Mouse (Mus musculus) CH12.LX (cell line): ENCODE data around the gene Muc13. TPM values are rescaled to one million over a fixed set of nuclear protein-coding genes. Genes with fewer than 3 reads are reported as not detected.

ENCODE experiments used
- DNase-seq: peaks from one replicate; pipeline ENCODE4 v3.0.0-alpha.2; 2013; ENCODE audit errors: extremely low read depth
- H3K27ac ChIP-seq: 2 replicates; pipeline ENCODE4 v1.5.1; 2012; ENCODE audit warnings: low read depth, mild to moderate bottlenecking, control low read depth, moderate library complexity; ENCODE audit not compliant: insufficient read depth
- H3K27me3 ChIP-seq: replicated peaks from 2 replicates; pipeline ENCODE3; 2012; ENCODE audit warnings: inconsistent platforms
- H3K36me3 ChIP-seq, 2 experiments: replicated peaks in 1 of 2; 2 replicates each; pipeline versions ENCODE3 to v1.6.1; 2012; ENCODE audit warnings: inconsistent platforms in 1 of 2, low read length in 1 of 2, mild to moderate bottlenecking in 1 of 2, mixed read lengths in 1 of 2, moderate library complexity in 1 of 2; ENCODE audit not compliant: control insufficient read depth in 1 of 2, insufficient read depth in 1 of 2
- H3K4me1 ChIP-seq, 2 experiments: 2 replicates each; pipeline ENCODE4 v1.6.1; 2012; ENCODE audit warnings: inconsistent platforms in 1 of 2, moderate library complexity in 1 of 2; ENCODE audit not compliant: insufficient read depth in 2 of 2, control insufficient read depth in 1 of 2
- H3K4me2 ChIP-seq: 2 replicates; pipeline ENCODE4 v1.6.1; 2012; ENCODE audit warnings: low read depth, mild to moderate bottlenecking, control low read depth; ENCODE audit not compliant: poor library complexity, insufficient read depth, severe bottlenecking
- H3K4me3 ChIP-seq, 3 experiments: fragments of 150-350 bp in 1 of 3; sonication (generic) in 1 of 3; replicated peaks in 1 of 3; 2 replicates each; pipeline versions ENCODE3 to v1.5.1; 2011 to 2012; ENCODE audit warnings: low read depth in 2 of 3, low read length in 2 of 3, mild to moderate bottlenecking in 2 of 3, moderate library complexity in 2 of 3, control low read depth in 1 of 3, improper control_type of control experiment in 1 of 3, inconsistent platforms in 1 of 3, mixed read lengths in 1 of 3; ENCODE audit not compliant: poor library complexity in 1 of 3
- H3K79me2 ChIP-seq: replicated peaks from 2 replicates; pipeline ENCODE4 v1.6.1; 2012; ENCODE audit warnings: mild to moderate bottlenecking, moderate library complexity; ENCODE audit not compliant: control insufficient read depth, poor library complexity, insufficient read depth, severe bottlenecking; ENCODE audit errors: extremely low read depth
- H3K9ac ChIP-seq: 2 replicates; pipeline ENCODE4 v1.6.1; 2012; ENCODE audit warnings: low read depth, mild to moderate bottlenecking, control low read depth, moderate library complexity; ENCODE audit not compliant: insufficient read depth
- H3K9me3 ChIP-seq: replicated peaks from 2 replicates; pipeline ENCODE3; 2012; ENCODE audit warnings: low read length, inconsistent platforms, mixed read lengths
- BHLHE40 ChIP-seq: IDR thresholded peaks from 2 replicates; pipeline ENCODE4 v1.6.1; 2011; ENCODE audit warnings: mild to moderate bottlenecking, low read depth, low read length, improper control_type of control experiment
- CHD1 ChIP-seq: IDR thresholded peaks from 2 replicates; pipeline ENCODE4 v1.6.1; 2012; ENCODE audit warnings: low read depth, low read length, improper control_type of control experiment, inconsistent platforms
- CHD2 ChIP-seq: IDR thresholded peaks from 2 replicates; pipeline ENCODE4 v1.6.1; 2011; ENCODE audit warnings: low read length, improper control_type of control experiment
- CTCF ChIP-seq, 2 experiments: IDR thresholded peaks in 1 of 2; conservative IDR thresholded peaks in 1 of 2; 2 replicates each; pipeline ENCODE4 v1.5.1; 2011 to 2012; ENCODE audit warnings: low read depth in 2 of 2, low read length in 2 of 2, improper control_type of control experiment in 1 of 2, inconsistent platforms in 1 of 2, mild to moderate bottlenecking in 1 of 2, moderate library complexity in 1 of 2
- EP300 ChIP-seq: IDR thresholded peaks from 2 replicates; pipeline ENCODE4 v1.6.1; 2011; ENCODE audit warnings: low read length, improper control_type of control experiment
- GABPA ChIP-seq: IDR thresholded peaks from 2 replicates; pipeline ENCODE4 v1.6.1; 2012; ENCODE audit warnings: low read depth, low read length, improper control_type of control experiment, inconsistent platforms; ENCODE audit not compliant: insufficient replicate concordance
- HCFC1 ChIP-seq: IDR thresholded peaks from 2 replicates; pipeline ENCODE4 v1.6.1; 2012; ENCODE audit warnings: low read depth, mild to moderate bottlenecking, inconsistent platforms, low read length, improper control_type of control experiment
- IRF4 ChIP-seq: IDR thresholded peaks from 2 replicates; pipeline ENCODE4 v1.6.1; 2014; ENCODE audit warnings: low read depth, mild to moderate bottlenecking, inconsistent platforms, low read length, improper control_type of control experiment
- JUN ChIP-seq: IDR thresholded peaks from 2 replicates; pipeline ENCODE4 v1.6.1; 2011; ENCODE audit warnings: low read depth, mild to moderate bottlenecking, low read length, improper control_type of control experiment, moderate library complexity; ENCODE audit not compliant: insufficient read depth
- KAT2A ChIP-seq: IDR thresholded peaks from 2 replicates; pipeline ENCODE4 v1.6.1; 2012; ENCODE audit warnings: low read length, improper control_type of control experiment, inconsistent platforms; ENCODE audit not compliant: insufficient replicate concordance
- MAZ ChIP-seq: IDR thresholded peaks from 2 replicates; pipeline ENCODE4 v1.6.1; 2012; ENCODE audit warnings: low read depth, mild to moderate bottlenecking, inconsistent platforms, low read length, improper control_type of control experiment, moderate library complexity
- MYC ChIP-seq: IDR thresholded peaks from 2 replicates; pipeline ENCODE4 v1.6.1; 2011; ENCODE audit warnings: low read depth, mild to moderate bottlenecking, improper control_type of control experiment, low read length
- NRF1 ChIP-seq: IDR thresholded peaks from 2 replicates; pipeline ENCODE4 v1.6.1; 2014; ENCODE audit warnings: low read depth, mild to moderate bottlenecking, inconsistent platforms, low read length, improper control_type of control experiment, moderate library complexity
- POLR2A ChIP-seq: IDR thresholded peaks from 2 replicates; pipeline ENCODE4 v1.6.1; 2011; ENCODE audit warnings: low read depth, mild to moderate bottlenecking, improper control_type of control experiment, low read length
- RCOR1 ChIP-seq: conservative IDR thresholded peaks from 2 replicates; pipeline ENCODE4 v1.6.1; 2012; ENCODE audit warnings: low read depth, mild to moderate bottlenecking, inconsistent platforms, low read length, improper control_type of control experiment
- ZMIZ1 ChIP-seq: IDR thresholded peaks from 2 replicates; pipeline ENCODE4 v1.6.1; 2012; ENCODE audit warnings: low read depth, mild to moderate bottlenecking, inconsistent platforms, low read length, improper control_type of control experiment
- dilution Hi-C: fragments of 300-500 bp; cut with MboI; formaldehyde crosslinking; loops from 2 replicates; pipeline ENCODE4 v1.14.3; 2020; ENCODE audit warnings: low sequenced_read_pairs; ENCODE audit not compliant: extremely low pct_unique_long_range_greater_than_20kb, extremely low pct_ligation_motif_present
- in situ Hi-C: fragments of 300-500 bp; cut with MboI; formaldehyde crosslinking; loops from 3 replicates; pipeline ENCODE4 v1.14.3; 2019; ENCODE audit warnings: low sequenced_read_pairs, low pct_ligation_motif_present, low pct_unique_long_range_greater_than_20kb, mixed read lengths
- polyA plus RNA-seq: library from polyadenylated mRNA; unstranded; fragments of >175 nt; gene quantifications from 2 replicates; pipeline ENCODE4 v1.2.1, GENCODE M21; 2012; ENCODE audit warnings: low read depth; ENCODE audit not compliant: insufficient read length
- total RNA-seq, 2 experiments: library from RNA; depleted of rRNA; stranded (reverse); fragments of 300-350 nt in 1 of 2; fragments of >200 nt in 1 of 2; gene quantifications; 2 replicates each; pipeline ENCODE4 v1.2.3; 2012 to 2014

The Muc13 gene
- total and polyA plus RNA-seq, 3 experiments, result not detected

- TF ChIP-seq MAZ (peak; percentile 82), RCOR1 (peak; percentile 98), CHD2 (peak; percentile 72)
These were observed 48.4 kb upstream of the Muc13 start (continued) for GRCm38 (mm10) chr16:33745457-33745856.

GRCm38 (mm10) chr16:33746074-33746676 is 47.7 kb upstream of the Muc13 start:
- H3K36me3 ChIP-seq, result peaks cover 68 to 82% of the 10 kb centered on the region in 2 experiments
- TF ChIP-seq GABPA (no peak), POLR2A (no peak), NRF1 (no peak), MYC (no peak), IRF4 (no peak), CHD1 (no peak), EP300 (no peak), BHLHE40 (no peak), CTCF (conservative IDR thresholded peaks at IDR 0.05 in 1 of 2, IDR thresholded peaks at IDR 0.05 in 1 of 2; ENCODE audit: low read depth in 2 of 2, low read length in 2 of 2) (no peak), ZMIZ1 (no peak), RCOR1 (no peak)
- H3K9ac ChIP-seq, result no peak overlapping the region
- no peak for DNase-seq
- no peak overlapping the region for H3K27ac ChIP-seq
- no peak overlapping the region; the same call in 1 of the 2 replicates for H3K4me2 ChIP-seq
- H3K4me3 ChIP-seq, result no peak overlapping the region
- dilution Hi-C loops, result no loop called here
- H3K4me1 ChIP-seq, result peaks cover 21 to 68% of the 10 kb centered on the region in 2 experiments
- H3K9me3 ChIP-seq, result no peaks in the 10 kb centered on the region
- peaks cover 5% of the 10 kb centered on the region for H3K79me2 ChIP-seq
- in situ Hi-C loops, result loop anchor here (5.0 to 10.0 kb wide), 2 partner anchors 56 to 441 kb away; no protein-coding TSS in a partner anchor
- H3K27me3 ChIP-seq, result no peaks in the 10 kb centered on the region

- in situ Hi-C loops, result loop anchor here (5.0 to 10.0 kb wide), 2 partner anchors 55 to 443 kb away; no protein-coding TSS in a partner anchor
These were observed 46.4 kb upstream of the Muc13 start for GRCm38 (mm10) chr16:33747346-33747954.

More at GRCm38 (mm10) chr16:33747346-33747954, 46.4 kb upstream of the Muc13 start:
- no peak for DNase-seq
- H3K27me3 ChIP-seq, result no peaks in the 10 kb centered on the region
- H3K79me2 ChIP-seq, result peaks cover 5% of the 10 kb centered on the region
- H3K4me1 ChIP-seq, result peaks cover 18 to 55% of the 10 kb centered on the region in 2 experiments
- H3K4me3 ChIP-seq, result no peak overlapping the region
- no peaks in the 10 kb centered on the region for H3K9me3 ChIP-seq
- H3K27ac ChIP-seq, result no peak overlapping the region
- H3K9ac ChIP-seq, result no peak overlapping the region
- peaks cover 63 to 81% of the 10 kb centered on the region in 2 experiments for H3K36me3 ChIP-seq
- dilution Hi-C loops, result no loop called here
- TF ChIP-seq JUN (no peak), HCFC1 (no peak), BHLHE40 (no peak), KAT2A (no peak), ZMIZ1 (no peak)
- no peak overlapping the region for H3K4me2 ChIP-seq
